Mouse (Mus musculus): ENCODE results near the gene Ccdc105. TPM values are rescaled to one million over a fixed set of nuclear protein-coding genes. Genes with fewer than 3 reads are reported as not detected.

Ccdc105 gene
- polyA plus RNA-seq (2015; fragmentation: Nextera tagmentation; extraction: Ambion mirVana) = 0.19 and 0.41 TPM in 2 replicates

DNA sequence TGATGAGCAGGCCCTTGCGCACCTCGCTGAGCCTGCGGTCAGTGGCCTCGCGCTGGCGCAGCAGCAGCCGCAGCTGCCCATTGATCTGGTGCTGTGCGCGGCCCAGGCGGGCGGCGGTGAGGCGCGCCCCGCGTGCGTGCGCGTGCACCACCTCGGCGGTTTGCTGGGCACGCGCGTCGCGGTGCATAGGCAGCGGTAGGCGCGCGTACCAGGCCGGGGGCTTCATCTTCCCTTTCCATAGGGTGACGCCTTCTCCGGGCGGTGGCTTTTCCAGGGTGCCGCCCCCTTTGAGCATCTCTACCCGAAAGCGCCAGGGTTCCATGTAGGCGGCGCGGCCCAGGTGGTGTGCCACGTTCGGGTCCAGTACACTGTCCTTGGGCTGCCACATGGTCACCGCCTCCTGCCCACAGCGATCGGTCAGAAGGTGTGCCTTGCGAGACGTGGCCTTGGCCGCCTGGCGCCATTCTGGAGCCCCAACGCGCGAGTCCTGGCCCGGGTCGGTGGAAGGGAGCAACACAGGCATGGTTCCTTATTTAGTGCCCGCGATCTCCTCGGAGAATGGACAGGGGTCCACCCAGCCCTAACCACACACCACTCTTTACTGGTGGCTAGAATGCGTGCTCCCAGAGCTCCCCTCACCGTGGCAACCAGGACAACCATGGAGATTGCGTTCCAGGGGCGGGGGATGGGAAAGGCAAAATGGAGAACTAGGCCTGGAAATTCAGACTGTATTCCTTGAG, at the start of gene Ccdc105:
TSS of gene Ccdc105 (minus strand) at position 614 of the 740 bp plus-strand sequence.
- 0 out of 2 replicates have a peak, but pooled peaks cover 8% of the 10 kb centered on the region for H3K4me1 ChIP-seq (replicated peaks)
- peak within 1 kb of the TSS; percentile 75 for H3K9ac ChIP-seq (replicated peaks)
- H3K4me2 ChIP-seq (replicated peaks) = peak within 1 kb of the TSS; percentile 73
- H3K27ac ChIP-seq = peak within 1 kb of the TSS; percentile 87
- under 1% methylated on average over 61 of the region's 61 CpGs for WGBS
- H3K27me3 ChIP-seq = peaks cover 21% of the 10 kb centered on the region
- ATAC-seq = peak; percentile 95
- H3K4me3 ChIP-seq (replicated peaks) = peak within 1 kb of the TSS; percentile 55
- H3K36me3 ChIP-seq = no peaks in the 10 kb centered on the region
- H3K9me3 ChIP-seq = no peaks in the 10 kb centered on the region

DNA sequence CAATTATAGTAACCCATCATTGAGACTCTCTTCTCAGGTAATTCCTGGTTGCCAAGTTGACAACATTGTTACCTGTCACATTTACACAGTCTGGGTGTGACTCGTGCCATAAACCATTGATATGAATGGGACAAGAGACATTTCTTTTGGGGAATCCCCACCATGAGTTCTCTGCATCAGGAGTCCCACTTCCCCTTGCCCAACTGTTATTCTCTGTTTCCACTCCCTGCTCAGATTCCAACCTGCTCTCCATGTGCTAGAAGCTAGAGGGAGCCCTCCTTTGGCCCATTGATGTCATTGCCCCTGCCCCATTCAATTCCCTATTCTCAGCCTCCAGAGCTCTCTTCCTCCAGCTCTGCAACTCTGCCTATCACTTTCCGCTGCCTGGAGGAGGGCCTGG, 48.6 kb upstream of the Ccdc105 start:
- H3K4me3 ChIP-seq (replicated peaks) = no peak overlapping the region
- no peaks in the 10 kb centered on the region for H3K27me3 ChIP-seq
- H3K4me2 ChIP-seq (replicated peaks) = no peak overlapping the region
- no peak for ATAC-seq
- H3K9ac ChIP-seq (replicated peaks) = no peak overlapping the region
- H3K27ac ChIP-seq = no peak overlapping the region
- H3K36me3 ChIP-seq = no peaks in the 10 kb centered on the region
- H3K9me3 ChIP-seq = no peaks in the 10 kb centered on the region
- no peaks in the 10 kb centered on the region for H3K4me1 ChIP-seq (replicated peaks)
- WGBS = 82% methylated on average over 2 of the region's 2 CpGs

DNA sequence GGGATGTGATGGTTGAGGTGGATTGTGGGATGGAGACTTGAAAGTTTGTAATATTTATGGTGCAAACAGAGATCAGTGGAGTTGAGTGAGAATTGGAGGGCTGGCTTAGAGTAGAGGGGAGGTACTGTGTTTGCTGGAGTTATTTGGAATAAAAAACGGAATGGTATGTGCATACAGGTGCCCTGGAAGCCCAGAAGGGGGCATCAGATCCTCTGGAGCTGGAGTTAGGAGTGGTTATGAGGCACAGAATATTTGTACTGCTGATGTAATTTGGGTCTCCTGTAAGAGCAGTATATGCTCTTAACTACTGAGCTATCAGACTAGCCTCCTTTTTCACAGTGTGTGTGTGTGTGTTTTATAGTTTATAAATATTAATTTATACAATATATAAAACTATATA, 37.7 kb upstream of the Ccdc105 start:
- H3K9ac ChIP-seq (replicated peaks) = no peak overlapping the region
- no peaks in the 10 kb centered on the region for H3K9me3 ChIP-seq
- H3K4me1 ChIP-seq (replicated peaks) = peaks cover 17% of the 10 kb centered on the region
- no peak overlapping the region for H3K4me3 ChIP-seq (replicated peaks)
- no peaks in the 10 kb centered on the region for H3K36me3 ChIP-seq
- no peaks in the 10 kb centered on the region for H3K27me3 ChIP-seq
- ATAC-seq = no peak
- no peak overlapping the region for H3K4me2 ChIP-seq (replicated peaks)
- WGBS = 55% methylated on average over 1 of the region's 1 CpGs
- H3K27ac ChIP-seq = no peak overlapping the region

DNA sequence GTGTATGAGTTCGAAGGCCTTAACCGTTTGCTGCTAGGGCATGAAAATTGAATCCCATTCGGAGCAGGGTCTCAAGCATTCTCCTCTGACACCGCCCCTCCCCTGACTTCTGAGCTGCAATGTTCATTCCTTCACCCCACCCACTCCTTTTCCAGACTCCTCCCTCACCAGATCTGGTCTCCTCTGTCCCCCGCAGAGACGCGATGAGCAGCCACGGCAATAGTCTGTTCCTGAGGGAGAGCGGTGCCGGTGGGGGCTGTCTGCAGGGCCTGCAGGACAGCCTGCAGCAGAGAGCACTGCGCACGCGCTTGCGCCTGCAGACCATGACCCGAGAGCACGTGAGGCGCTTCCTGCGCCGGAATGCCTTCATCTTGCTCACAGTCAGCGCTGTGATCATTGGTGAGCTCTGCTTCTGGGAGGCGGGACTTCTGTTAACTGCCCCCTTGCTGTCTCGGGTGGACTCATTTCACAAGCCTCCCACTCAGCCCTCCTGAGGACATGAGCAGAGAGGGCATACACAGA, 34.8 kb upstream of the Ccdc105 start:
- Histone ChIP-seq H3K4me1 (replicated peaks) (peaks cover 17% of the 10 kb centered on the region), H3K4me2 (replicated peaks) (peak overlapping the region; percentile 64), H3K4me3 (replicated peaks) (peak overlapping the region; percentile 49), H3K27ac (peak overlapping the region; percentile 77), H3K36me3 (no peaks in the 10 kb centered on the region), H3K27me3 (no peaks in the 10 kb centered on the region), H3K9ac (replicated peaks) (peak overlapping the region; percentile 73), H3K9me3 (no peaks in the 10 kb centered on the region)
- 3% methylated on average over 22 of the region's 22 CpGs for WGBS
- peak; percentile 97 for ATAC-seq

- H3K4me2 ChIP-seq (replicated peaks) = peak within 1 kb of the TSS; percentile 94
- peak within 1 kb of the TSS; percentile 62 for H3K4me3 ChIP-seq (replicated peaks)
- H3K9ac ChIP-seq (replicated peaks) = peak within 1 kb of the TSS; percentile 74
- H3K36me3 ChIP-seq = no peaks in the 10 kb centered on the region
- no peaks in the 10 kb centered on the region for H3K27me3 ChIP-seq
- WGBS = under 1% methylated on average over 53 of the region's 54 CpGs
- peaks cover 16% of the 10 kb centered on the region for H3K4me1 ChIP-seq (replicated peaks)
- H3K9me3 ChIP-seq = no peaks in the 10 kb centered on the region
- peak within 1 kb of the TSS; percentile 27; the same call in 1 of the 2 replicates for H3K27ac ChIP-seq
- ATAC-seq = peak; percentile 85
These were observed 27.3 kb upstream of the Ccdc105 start, which contains the start of gene Slc1a6 for GRCm38 (mm10) chr10:78779981-78780651. Slc1a6 (plus strand) TSS chr10:78780496.

- WGBS = 70% methylated on average over 9 of the region's 9 CpGs
- no peaks in the 10 kb centered on the region for H3K27me3 ChIP-seq
- no peaks in the 10 kb centered on the region for H3K36me3 ChIP-seq
- H3K27ac ChIP-seq = peak overlapping the region; percentile 27; the same call in 1 of the 2 replicates
- 0 out of 2 replicates have a peak, but pooled peaks have one; percentile 1 for ATAC-seq
- no peaks in the 10 kb centered on the region for H3K9me3 ChIP-seq
- peak overlapping the region; percentile 62 for H3K4me3 ChIP-seq (replicated peaks)
- peaks cover 16% of the 10 kb centered on the region for H3K4me1 ChIP-seq (replicated peaks)
- peak overlapping the region; percentile 94 for H3K4me2 ChIP-seq (replicated peaks)
- H3K9ac ChIP-seq (replicated peaks) = peak overlapping the region; percentile 74
These were observed 26.7 kb upstream of the Ccdc105 start for GRCm38 (mm10) chr10:78779527-78779926.

DNA sequence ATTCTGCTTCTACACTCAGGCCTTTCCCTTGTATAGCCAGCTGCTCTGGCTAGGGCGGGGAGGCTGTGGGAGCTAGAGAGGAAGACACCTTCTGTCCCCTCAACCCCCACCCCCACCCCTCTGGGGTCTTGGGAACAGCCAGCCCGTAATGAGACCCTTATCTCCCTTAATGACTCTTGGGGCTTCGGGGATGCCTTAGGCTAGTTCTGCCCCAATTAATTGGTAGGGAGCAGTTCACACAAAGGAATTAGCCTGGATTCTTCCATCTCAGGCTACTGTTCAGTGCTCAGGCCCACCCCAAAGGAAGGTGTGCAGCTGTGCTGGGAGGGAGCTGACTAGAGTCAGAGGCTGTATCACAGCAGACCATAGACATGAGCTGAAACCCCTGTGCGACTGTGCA, 23.0 kb upstream of the Ccdc105 start:
- peak; percentile 68 for ATAC-seq
- no peaks in the 10 kb centered on the region for H3K9me3 ChIP-seq
- no peak overlapping the region for H3K4me2 ChIP-seq (replicated peaks)
- no peak overlapping the region for H3K4me3 ChIP-seq (replicated peaks)
- H3K9ac ChIP-seq (replicated peaks) = no peak overlapping the region
- H3K27me3 ChIP-seq = no peaks in the 10 kb centered on the region
- H3K4me1 ChIP-seq (replicated peaks) = peaks cover 11% of the 10 kb centered on the region
- no peaks in the 10 kb centered on the region for H3K36me3 ChIP-seq
- 44% methylated on average over 4 of the region's 4 CpGs for WGBS
- peak overlapping the region; percentile 25; the same call in 1 of the 2 replicates for H3K27ac ChIP-seq

DNA sequence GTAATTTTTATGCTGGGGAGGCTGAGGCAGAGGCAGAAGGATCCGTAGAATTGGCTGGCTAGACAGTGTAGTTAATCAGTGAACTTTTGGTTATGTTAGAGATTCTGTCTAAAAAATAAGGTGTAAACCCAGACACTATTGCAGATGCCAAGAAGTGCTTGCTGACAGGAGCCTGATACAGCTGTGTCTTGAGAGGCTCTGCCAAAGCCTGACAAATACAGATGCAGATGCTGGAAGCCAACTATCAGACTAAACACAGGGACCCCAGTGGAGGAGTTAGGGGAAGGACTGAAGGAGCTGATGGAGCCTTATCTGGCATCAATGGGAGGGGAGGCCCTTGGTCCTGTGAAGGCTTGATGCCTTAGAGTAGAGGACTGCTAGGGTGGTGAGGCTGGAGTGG, 12.7 kb upstream of the Ccdc105 start:
- Histone ChIP-seq H3K9ac (replicated peaks) (no peak overlapping the region), H3K9me3 (0 out of 2 replicates have a peak, but pooled peaks cover 6% of the 10 kb centered on the region), H3K4me2 (replicated peaks) (no peak overlapping the region), H3K27ac (no peak overlapping the region), H3K27me3 (no peaks in the 10 kb centered on the region), H3K36me3 (no peaks in the 10 kb centered on the region), H3K4me3 (replicated peaks) (no peak overlapping the region), H3K4me1 (replicated peaks) (no peaks in the 10 kb centered on the region)
- 86% methylated on average over 1 of the region's 1 CpGs for WGBS
- ATAC-seq = no peak

- H3K9me3 ChIP-seq = no peaks in the 10 kb centered on the region
- 0 out of 2 replicates have a peak, but pooled peaks cover 3% of the 10 kb centered on the region for H3K4me1 ChIP-seq (replicated peaks)
- no peak for ATAC-seq
- H3K4me2 ChIP-seq (replicated peaks) = no peak overlapping the region
- no peak overlapping the region for H3K4me3 ChIP-seq (replicated peaks)
- peaks cover 1% of the 10 kb centered on the region; the same call in 1 of the 2 replicates for H3K27me3 ChIP-seq
- no peak overlapping the region for H3K9ac ChIP-seq (replicated peaks)
- H3K36me3 ChIP-seq = no peaks in the 10 kb centered on the region
- WGBS = 33% methylated on average over 6 of the region's 6 CpGs
- H3K27ac ChIP-seq = no peak overlapping the region
These were observed 3.2 kb upstream of the Ccdc105 start for GRCm38 (mm10) chr10:78756021-78756420.

GRCm38 (mm10) chr10:78748946-78749345, 3.9 kb downstream of the Ccdc105 start:
- Histone ChIP-seq H3K4me2 (replicated peaks) (no peak overlapping the region), H3K9me3 (no peaks in the 10 kb centered on the region), H3K4me3 (replicated peaks) (no peak overlapping the region), H3K27ac (no peak overlapping the region), H3K36me3 (no peaks in the 10 kb centered on the region), H3K27me3 (peaks cover 21% of the 10 kb centered on the region), H3K9ac (replicated peaks) (no peak overlapping the region), H3K4me1 (replicated peaks) (peaks cover 16% of the 10 kb centered on the region; the same call in 1 of the 2 replicates)
- WGBS = 91% methylated on average over 6 of the region's 6 CpGs
- no peak for ATAC-seq

DNA sequence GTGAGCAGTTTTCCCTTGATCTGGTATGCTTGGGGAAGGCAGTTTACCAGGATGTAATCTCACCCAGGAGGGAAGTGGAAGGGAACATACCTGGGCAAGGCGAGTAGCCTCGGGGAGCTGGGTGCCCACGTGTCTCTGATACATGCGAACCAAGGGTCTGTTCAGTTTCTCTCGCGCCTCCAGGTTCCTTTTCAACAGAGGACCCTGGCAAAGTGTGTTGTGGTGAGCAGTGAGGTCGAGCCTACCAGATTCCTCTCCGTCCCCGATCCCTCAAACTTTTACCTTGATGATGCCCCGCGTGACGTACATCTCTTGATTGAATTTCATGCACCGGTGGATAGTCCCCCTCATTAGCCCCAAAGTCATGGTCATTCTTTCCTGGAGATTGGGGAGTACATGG, 4.7 kb downstream of the Ccdc105 start:
- H3K4me2 ChIP-seq (replicated peaks) = peak overlapping the region; percentile 64
- 83% methylated on average over 13 of the region's 13 CpGs for WGBS

More for the DNA sequence above, 4.7 kb downstream of the Ccdc105 start:
- Histone ChIP-seq H3K9ac (replicated peaks) (no peak overlapping the region), H3K9me3 (no peaks in the 10 kb centered on the region), H3K4me1 (replicated peaks) (peaks cover 16% of the 10 kb centered on the region; the same call in 1 of the 2 replicates), H3K27me3 (peaks cover 21% of the 10 kb centered on the region), H3K4me3 (replicated peaks) (no peak overlapping the region), H3K27ac (no peak overlapping the region), H3K36me3 (no peaks in the 10 kb centered on the region)
- ATAC-seq = no peak

All from midbrain, embryonic 13.5 days (tissue).